Mouse (Mus musculus): Measurements from ENCODE around the gene Nsd1. TPM values are rescaled to one million over a fixed set of nuclear protein-coding genes. Genes with fewer than 3 reads are reported as not detected.

Nsd1 gene
- polyA plus RNA-seq, 1 experiment from 2014 or later = 13.3 TPM

DNA sequence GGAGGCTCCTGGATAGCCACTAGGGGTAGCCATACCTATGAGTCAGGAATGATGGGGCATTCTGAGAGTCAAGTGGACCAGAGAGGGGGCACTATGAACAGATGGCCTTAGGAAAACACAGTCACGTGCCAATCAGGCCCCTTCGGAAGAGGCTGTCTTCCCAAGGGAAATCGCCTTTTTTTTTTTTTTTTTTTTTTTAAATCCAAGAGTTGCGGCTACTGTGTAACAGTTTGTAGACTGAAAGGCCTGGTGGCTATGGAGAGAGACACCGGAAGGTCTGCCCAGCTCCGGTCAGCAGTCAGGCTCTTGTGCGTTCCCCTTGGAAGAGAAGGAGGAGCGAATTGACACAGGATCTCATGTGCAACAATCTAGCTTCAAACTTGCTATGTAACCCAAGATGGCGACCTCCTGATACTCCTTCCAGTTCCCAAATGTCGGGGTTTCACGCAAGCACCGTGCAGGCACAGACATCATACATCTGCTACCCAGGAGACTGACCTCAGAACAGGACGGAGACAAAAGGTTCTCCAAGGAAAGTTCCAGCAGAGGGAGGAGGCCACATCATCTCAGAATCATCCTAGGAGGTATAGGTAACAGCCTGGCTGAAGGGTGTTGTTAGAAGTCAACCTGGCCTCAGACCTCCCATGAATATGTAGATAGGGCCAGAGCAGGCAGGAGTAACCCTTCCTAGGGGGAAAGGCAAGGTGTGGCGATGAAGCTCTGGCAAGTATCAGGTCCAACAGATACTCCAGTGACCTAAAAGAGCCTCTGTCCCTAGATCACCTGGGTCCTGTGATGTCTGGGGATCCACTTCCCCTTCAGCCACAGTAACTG is 121.2 kb downstream of the Nsd1 start:
- Histone ChIP-seq H3K4me1 (replicated peaks) (peaks cover 56% of the 10 kb centered on the region), H3K9me3 (replicated peaks) (no peaks in the 10 kb centered on the region), H3K36me3 (replicated peaks) (peaks cover 28% of the 10 kb centered on the region), H3K4me3 (replicated peaks) (peak overlapping the region; percentile 83), H3K27ac (replicated peaks) (peak overlapping the region; percentile 97), H3K27me3 (0 out of 2 replicates have a peak, but pooled peaks cover 20% of the 10 kb centered on the region), H3K9ac (peak overlapping the region; percentile 87), H3K4me2 (peak overlapping the region; percentile 96)
- peak; percentile 24 for ATAC-seq (ENCODE audit: insufficient read depth)
- 53% methylated on average over 14 of the region's 14 CpGs for WGBS (ENCODE audit: insufficient replicate concordance)

- Histone ChIP-seq H3K36me3 (replicated peaks) (peaks cover 12% of the 10 kb centered on the region), H3K9ac (no peak overlapping the region), H3K27ac (replicated peaks) (no peak overlapping the region), H3K4me2 (no peak overlapping the region), H3K9me3 (replicated peaks) (no peaks in the 10 kb centered on the region), H3K4me3 (replicated peaks) (no peak overlapping the region), H3K4me1 (replicated peaks) (peaks cover 45% of the 10 kb centered on the region), H3K27me3 (0 out of 2 replicates have a peak, but pooled peaks cover 20% of the 10 kb centered on the region)
- ATAC-seq (ENCODE audit: insufficient read depth) = no peak
- WGBS (ENCODE audit: insufficient replicate concordance) = 60% methylated on average over 3 of the region's 3 CpGs
Observed at GRCm38 (mm10) chr13:55332331-55332730, 122.7 kb downstream of the Nsd1 start.

DNA sequence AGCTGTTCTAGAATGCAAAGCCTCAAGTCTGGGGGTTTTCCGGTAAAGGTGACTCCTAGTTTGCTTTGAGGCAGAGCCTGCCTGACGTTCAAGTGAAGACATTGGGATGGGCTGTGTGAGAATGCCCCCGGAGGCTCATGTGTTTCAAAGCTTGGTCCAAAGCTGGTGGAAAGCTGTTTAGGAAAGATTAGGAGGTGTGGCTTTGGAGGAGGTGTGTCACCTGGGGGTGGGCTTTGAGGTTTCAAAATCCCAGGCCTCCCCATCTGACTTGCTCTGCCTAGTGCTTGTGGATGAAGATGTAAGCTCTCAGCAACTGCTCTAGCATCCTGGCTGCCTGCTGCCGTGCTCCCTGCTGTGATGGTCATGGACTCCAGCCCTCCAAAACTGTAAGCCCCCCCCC is 126.1 kb downstream of the Nsd1 start:
- Histone ChIP-seq H3K27me3 (0 out of 2 replicates have a peak, but pooled peaks cover 20% of the 10 kb centered on the region), H3K36me3 (replicated peaks) (no peaks in the 10 kb centered on the region), H3K4me3 (replicated peaks) (no peak overlapping the region), H3K27ac (replicated peaks) (no peak overlapping the region), H3K9me3 (replicated peaks) (no peaks in the 10 kb centered on the region), H3K4me1 (replicated peaks) (peaks cover 31% of the 10 kb centered on the region), H3K9ac (no peak overlapping the region), H3K4me2 (no peak overlapping the region)
- WGBS (ENCODE audit: insufficient replicate concordance) = 65% methylated on average over 4 of the region's 4 CpGs
- ATAC-seq (ENCODE audit: insufficient read depth) = no peak

- Histone ChIP-seq H3K4me2 (no peak overlapping the region), H3K4me1 (replicated peaks) (peaks cover 22% of the 10 kb centered on the region), H3K27ac (replicated peaks) (no peak overlapping the region), H3K4me3 (replicated peaks) (no peak overlapping the region), H3K9me3 (replicated peaks) (no peaks in the 10 kb centered on the region), H3K27me3 (0 out of 2 replicates have a peak, but pooled peaks cover 14% of the 10 kb centered on the region), H3K36me3 (replicated peaks) (no peaks in the 10 kb centered on the region), H3K9ac (no peak overlapping the region)
- no peak for ATAC-seq (ENCODE audit: insufficient read depth)
- WGBS (ENCODE audit: insufficient replicate concordance) = 60% methylated on average over 10 of the region's 10 CpGs
Observed at GRCm38 (mm10) chr13:55337341-55337975, 127.9 kb downstream of the Nsd1 start.

- Histone ChIP-seq H3K36me3 (replicated peaks) (no peaks in the 10 kb centered on the region), H3K27ac (replicated peaks) (no peak overlapping the region), H3K4me3 (replicated peaks) (no peak overlapping the region), H3K4me1 (replicated peaks) (peaks cover 27% of the 10 kb centered on the region), H3K9me3 (replicated peaks) (no peaks in the 10 kb centered on the region), H3K9ac (no peak overlapping the region), H3K4me2 (no peak overlapping the region), H3K27me3 (0 out of 2 replicates have a peak, but pooled peaks cover 7% of the 10 kb centered on the region)
- 54% methylated on average over 12 of the region's 12 CpGs for WGBS (ENCODE audit: insufficient replicate concordance)
- no peak for ATAC-seq (ENCODE audit: insufficient read depth)
Observed at GRCm38 (mm10) chr13:55338131-55339054, 128.8 kb downstream of the Nsd1 start.

GRCm38 (mm10) chr13:55339259-55339658 is 129.7 kb downstream of the Nsd1 start:
- Histone ChIP-seq H3K4me1 (replicated peaks) (peaks cover 27% of the 10 kb centered on the region), H3K27me3 (0 out of 2 replicates have a peak, but pooled peaks cover 7% of the 10 kb centered on the region), H3K27ac (replicated peaks) (no peak overlapping the region), H3K36me3 (replicated peaks) (peaks cover 6% of the 10 kb centered on the region), H3K4me2 (peak overlapping the region; percentile 27; the same call in 1 of the 2 replicates), H3K9ac (peak overlapping the region; percentile 35; the same call in 1 of the 2 replicates), H3K4me3 (replicated peaks) (0 out of 2 replicates have a peak overlapping the region, but pooled peaks have one; percentile 4), H3K9me3 (replicated peaks) (no peaks in the 10 kb centered on the region)
- 30% methylated on average over 2 of the region's 2 CpGs for WGBS (ENCODE audit: insufficient replicate concordance)
- peak; percentile 57 for ATAC-seq (ENCODE audit: insufficient read depth)

DNA sequence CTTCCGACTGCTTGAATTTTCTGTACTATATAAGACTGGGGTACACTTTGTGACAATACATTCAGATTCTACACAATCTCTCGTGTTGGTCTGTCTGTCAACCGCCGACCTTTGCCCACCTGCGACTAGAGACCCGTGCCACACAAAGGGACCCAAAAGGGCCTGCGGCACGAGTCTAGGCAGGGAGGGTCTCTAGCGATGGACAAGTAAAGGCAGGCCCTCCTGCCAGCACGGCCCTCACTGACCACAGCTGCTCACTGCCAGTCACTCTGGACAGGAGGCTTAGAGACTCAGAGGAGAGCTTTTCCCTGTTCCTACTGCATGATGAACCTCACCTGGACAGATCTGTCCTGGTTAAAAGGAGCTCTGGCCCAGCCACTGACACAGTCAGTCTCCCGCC is 132.9 kb downstream of the Nsd1 start:
- H3K9me3 ChIP-seq (replicated peaks) = no peaks in the 10 kb centered on the region
- ATAC-seq (ENCODE audit: insufficient read depth) = no peak
- peaks cover 39% of the 10 kb centered on the region for H3K36me3 ChIP-seq (replicated peaks)
- 43% methylated on average over 11 of the region's 11 CpGs for WGBS (ENCODE audit: insufficient replicate concordance)
- no peak overlapping the region for H3K9ac ChIP-seq
- H3K27ac ChIP-seq (replicated peaks) = no peak overlapping the region
- no peaks in the 10 kb centered on the region for H3K27me3 ChIP-seq
- H3K4me2 ChIP-seq = no peak overlapping the region
- H3K4me3 ChIP-seq (replicated peaks) = no peak overlapping the region
- H3K4me1 ChIP-seq (replicated peaks) = peaks cover 22% of the 10 kb centered on the region

GRCm38 (mm10) chr13:55344286-55344685 is 134.7 kb downstream of the Nsd1 start:
- ATAC-seq (ENCODE audit: insufficient read depth) = no peak
- H3K4me1 ChIP-seq (replicated peaks) = peaks cover 10% of the 10 kb centered on the region
- H3K9me3 ChIP-seq (replicated peaks) = no peaks in the 10 kb centered on the region
- no peak overlapping the region for H3K4me3 ChIP-seq (replicated peaks)
- H3K27ac ChIP-seq (replicated peaks) = no peak overlapping the region
- WGBS (ENCODE audit: insufficient replicate concordance) = 74% methylated on average over 7 of the region's 7 CpGs
- H3K9ac ChIP-seq = no peak overlapping the region
- no peak overlapping the region for H3K4me2 ChIP-seq
- H3K36me3 ChIP-seq (replicated peaks) = peaks cover 56% of the 10 kb centered on the region
- no peaks in the 10 kb centered on the region for H3K27me3 ChIP-seq

DNA sequence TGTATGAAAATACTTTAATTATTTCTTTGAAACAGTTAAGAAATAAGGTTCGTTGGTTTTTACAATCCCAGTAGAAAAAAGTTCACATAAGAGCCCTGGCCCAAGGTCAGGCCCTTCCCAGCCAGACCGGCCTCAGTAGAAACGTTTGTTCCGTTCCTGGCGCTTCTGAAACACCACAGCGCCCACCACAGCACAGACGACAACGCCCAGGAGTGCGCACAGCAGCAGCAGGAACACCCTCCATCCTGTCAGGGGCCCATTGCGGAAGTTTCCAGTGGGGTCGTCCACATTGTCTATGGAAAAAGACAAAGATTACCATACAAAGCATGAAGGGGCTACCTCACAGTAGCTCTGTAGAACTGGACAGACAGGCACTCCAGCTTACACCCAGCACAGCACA is 137.2 kb downstream of the Nsd1 start:
- no peak for ATAC-seq (ENCODE audit: insufficient read depth)
- whole genome bisulfite sequencing (ENCODE audit: insufficient replicate concordance) = 68% methylated on average over 11 of the region's 11 CpGs
- Histone ChIP-seq H3K36me3 (replicated peaks) (peaks cover 80% of the 10 kb centered on the region), H3K9ac (no peak overlapping the region), H3K4me3 (replicated peaks) (no peak overlapping the region), H3K27ac (replicated peaks) (no peak overlapping the region), H3K4me2 (no peak overlapping the region), H3K27me3 (no peaks in the 10 kb centered on the region), H3K9me3 (replicated peaks) (no peaks in the 10 kb centered on the region), H3K4me1 (replicated peaks) (peaks cover 6% of the 10 kb centered on the region; the same call in 1 of the 2 replicates)

- peaks cover 49% of the 10 kb centered on the region for H3K36me3 ChIP-seq (replicated peaks)
- ATAC-seq (ENCODE audit: insufficient read depth) = no peak
- no peaks in the 10 kb centered on the region for H3K9me3 ChIP-seq (replicated peaks)
- H3K4me3 ChIP-seq (replicated peaks) = peak overlapping the region; percentile 98
- H3K27ac ChIP-seq (replicated peaks) = peak overlapping the region; percentile 51
- H3K4me2 ChIP-seq = peak overlapping the region; percentile 68
- H3K4me1 ChIP-seq (replicated peaks) = peaks cover 46% of the 10 kb centered on the region
- peak overlapping the region; percentile 98 for H3K9ac ChIP-seq
- H3K27me3 ChIP-seq = no peaks in the 10 kb centered on the region
Observed at GRCm38 (mm10) chr13:55361145-55361544, 151.6 kb downstream of the Nsd1 start.

Data from liver, embryonic 15.5 days (tissue).